Mouse (Mus musculus) heart, adult 2 months (tissue): ENCODE data around the gene Hyal3. TPM values are rescaled to one million over a fixed set of nuclear protein-coding genes. Genes with fewer than 3 reads are reported as not detected.

Experiments
- DNase-seq, 2 experiments: peaks; one replicate each; pipeline ENCODE4 v3.0.0; 2021
- H3K27ac ChIP-seq: fragments of 200-600 bp; 2 replicates; pipeline ENCODE4 v1.8.1; 2022
- H3K27me3 ChIP-seq: fragments of 200-500 bp; 2 replicates; pipeline ENCODE4 v1.6.1; 2012; ENCODE audit warnings: mild to moderate bottlenecking, low read length, inconsistent platforms, mixed read lengths; ENCODE audit not compliant: control insufficient read depth, insufficient read depth
- H3K36me3 ChIP-seq: fragments of 200-500 bp; 2 replicates; pipeline ENCODE4 v1.6.1; 2012; ENCODE audit warnings: low read length, inconsistent platforms; ENCODE audit not compliant: control insufficient read depth, insufficient read depth
- H3K4me1 ChIP-seq: fragments of 200-500 bp; 2 replicates; pipeline ENCODE4 v1.6.1; 2011; ENCODE audit warnings: low read length; ENCODE audit not compliant: control insufficient read depth, insufficient read depth
- H3K4me3 ChIP-seq: fragments of 200-600 bp; 2 replicates; pipeline ENCODE4 v1.8.1; 2022
- H3K79me2 ChIP-seq: fragments of 200-500 bp; replicated peaks from 2 replicates; pipeline ENCODE4 v1.6.1; 2012; ENCODE audit warnings: mild to moderate bottlenecking, inconsistent platforms, low read length, moderate library complexity, mixed read lengths; ENCODE audit not compliant: control insufficient read depth, insufficient read depth
- H3K9ac ChIP-seq: fragments of 200-500 bp; 2 replicates; pipeline ENCODE4 v1.6.1; 2012; ENCODE audit warnings: low read depth, mild to moderate bottlenecking, control low read depth, inconsistent platforms, low read length, mixed read lengths
- CTCF ChIP-seq: fragments of 200-600 bp; IDR thresholded peaks from 2 replicates; pipeline ENCODE4 v1.8.1; 2022; ENCODE audit warnings: antibody characterized with exemption, mild to moderate bottlenecking, moderate library complexity
- EP300 ChIP-seq: fragments of 200-500 bp; IDR thresholded peaks from 2 replicates; pipeline ENCODE4 v1.6.1; 2011; ENCODE audit warnings: low read depth, low read length, control low read depth; ENCODE audit not compliant: insufficient read depth
- POLR2A ChIP-seq: fragments of 200-500 bp; IDR thresholded peaks from 2 replicates; pipeline ENCODE4 v1.6.1; 2011; ENCODE audit warnings: mild to moderate bottlenecking, low read depth, low read length, control low read depth; ENCODE audit not compliant: insufficient read depth
- WGBS: fragments of 180-500 bp; shearing (Covaris S2); methylation state at CpG from one replicate; pipeline ENCODE4 v1.1.7; 2018; 5-methylcytosine and 5-hydroxymethylcytosine counted together
- intact Hi-C: fragments of 180-260 bp; cut with DNase I; formaldehyde crosslinking; loops from one replicate; pipeline ENCODE4 v1.15.1; 2025
- polyA plus RNA-seq: library from polyadenylated mRNA; depleted of rRNA; stranded (reverse); fragments of >200 nt; gene quantifications from 2 replicates; pipeline ENCODE4 v1.2.3, GENCODE M21; 2012
- total RNA-seq, 2 experiments: library from RNA; stranded (reverse); gene quantifications; 2 replicates each; pipeline ENCODE4 v1.2.3; 2021

Gene Hyal3
- total and polyA plus RNA-seq, 3 experiments = 0.29 to 0.34 (median 0.31) TPM

- intact Hi-C loops = loop anchor here (2.0 to 5.0 kb wide), 2 partner anchors 65 to 78 kb away; no protein-coding TSS in a partner anchor
- Histone ChIP-seq H3K27me3 (no peaks in the 10 kb centered on the region), H3K79me2 (no peaks in the 10 kb centered on the region), H3K9ac (no peak overlapping the region), H3K4me3 (peak overlapping the region; percentile 79), H3K27ac (peak overlapping the region; percentile 95), H3K36me3 (peaks cover 6% of the 10 kb centered on the region), H3K4me1 (peaks cover 17% of the 10 kb centered on the region)
- DNase-seq = peak; percentile 67 to 85
- WGBS = 19% methylated on average over 3 of the region's 3 CpGs
- peak; percentile 43 for TF ChIP-seq CTCF
- peak; percentile 100 for TF ChIP-seq EP300
- peak; percentile 67; the same call in 1 of the 2 replicates for TF ChIP-seq POLR2A
Measured at GRCm38 (mm10) chr9:107566855-107567254, 13.8 kb upstream of the Hyal3 start.

DNA sequence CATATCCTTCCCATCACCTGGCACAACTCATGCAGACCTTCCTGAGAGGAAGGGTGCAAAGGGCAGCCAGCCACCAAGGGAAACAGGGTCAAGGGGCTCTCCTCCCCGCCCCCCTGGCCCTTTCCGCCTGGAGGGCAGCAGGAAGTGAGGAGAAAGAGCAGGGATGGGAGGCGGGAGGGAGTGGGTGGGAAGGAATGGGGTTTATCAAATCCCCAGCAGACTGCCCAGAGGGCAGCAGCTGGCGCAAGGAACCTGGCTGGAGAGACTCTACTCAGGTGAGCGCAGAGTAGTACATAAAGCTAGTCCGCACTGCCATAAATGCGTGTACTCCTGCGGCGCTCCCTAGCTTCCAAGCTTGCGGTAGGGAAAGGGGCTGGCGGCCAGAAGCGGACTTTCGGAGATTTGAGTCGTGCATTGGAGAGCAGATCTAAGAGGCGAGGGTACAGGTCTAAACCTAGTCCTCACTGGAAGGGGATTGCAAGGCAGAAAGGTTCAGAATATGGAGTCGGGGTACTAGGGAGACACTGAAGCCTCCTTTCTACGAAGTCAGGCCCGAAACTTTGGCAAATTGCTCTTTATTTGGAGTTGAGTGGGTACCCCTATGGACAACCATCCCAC is 12.8 kb upstream of the Hyal3 start, which contains the start of gene Hyal2:
Gene Hyal2 (plus strand): TSS at position 244 of the 618 bp plus-strand sequence.
- peak within 1 kb of the TSS; percentile 79 for H3K4me3 ChIP-seq
- WGBS = 32% methylated on average over 18 of the region's 18 CpGs
- TF ChIP-seq CTCF = no peak
- 0 out of 2 replicates have a peak, but pooled peaks have one; percentile 12 for TF ChIP-seq EP300
- H3K79me2 ChIP-seq = no peaks in the 10 kb centered on the region
- peak within 1 kb of the TSS; percentile 55 for H3K9ac ChIP-seq
- H3K27me3 ChIP-seq = no peaks in the 10 kb centered on the region
- peaks cover 21% of the 10 kb centered on the region for H3K4me1 ChIP-seq
- intact Hi-C loops = loop anchor here (2.0 to 5.0 kb wide), 3 partner anchors 13 to 77 kb away; no protein-coding TSS in a partner anchor
- DNase-seq = peak; percentile 70
- H3K27ac ChIP-seq = peak within 1 kb of the TSS; percentile 95
- H3K36me3 ChIP-seq = no peaks in the 10 kb centered on the region

DNA sequence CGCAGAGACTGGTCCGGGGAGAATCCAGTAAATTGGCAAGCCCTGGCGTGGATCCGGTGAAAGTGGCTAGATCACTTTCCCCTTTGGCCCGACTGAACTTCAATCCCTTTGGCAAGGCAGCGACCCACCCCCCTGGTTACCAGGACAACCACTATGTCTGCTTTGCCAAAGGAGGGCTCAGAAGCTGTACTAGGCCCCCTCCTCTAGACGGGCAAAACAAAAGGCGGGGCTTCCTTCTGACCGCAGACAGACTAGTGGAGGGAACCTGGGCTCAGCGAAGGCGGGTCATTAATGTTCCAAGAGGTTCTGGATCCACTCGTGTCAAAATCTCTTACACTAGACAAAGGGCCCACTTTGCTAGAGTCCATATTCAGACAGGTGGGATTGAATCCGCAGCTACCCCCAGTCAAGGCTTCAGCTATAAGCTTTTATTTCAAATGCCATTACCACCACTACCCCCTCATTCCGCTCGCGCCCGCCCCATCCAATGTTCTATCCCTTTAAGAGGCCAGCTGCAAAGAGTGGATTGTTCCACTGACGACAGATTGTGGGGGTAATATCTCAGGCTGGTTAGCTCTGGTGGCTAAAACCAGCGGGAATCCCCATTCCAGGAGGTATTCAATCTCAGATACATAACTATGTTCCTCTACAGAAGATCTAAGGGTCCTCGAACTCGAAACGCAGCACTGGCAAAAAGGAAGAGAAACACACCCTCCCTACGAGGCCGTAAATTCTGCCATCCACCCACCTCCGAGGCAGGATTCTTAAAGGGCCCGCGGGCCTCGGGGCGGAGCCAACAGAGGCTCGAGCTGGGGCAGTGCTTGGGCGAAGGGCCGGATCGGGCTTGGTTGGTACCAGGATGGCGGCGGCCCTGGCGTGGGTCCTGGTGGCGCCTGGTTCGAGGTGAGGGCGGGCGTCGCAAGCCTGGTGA is 12.0 kb upstream of the Hyal3 start:
- 0 out of 2 replicates have a peak, but pooled peaks have one; percentile 31 for TF ChIP-seq EP300
- no peak for TF ChIP-seq CTCF
- TF ChIP-seq POLR2A = peak; percentile 72; the same call in 1 of the 2 replicates
- Histone ChIP-seq H3K36me3 (no peaks in the 10 kb centered on the region), H3K4me3 (peak overlapping the region; percentile 79), H3K27ac (peak overlapping the region; percentile 95), H3K79me2 (no peaks in the 10 kb centered on the region), H3K27me3 (no peaks in the 10 kb centered on the region), H3K9ac (peak overlapping the region; percentile 79), H3K4me1 (peaks cover 21% of the 10 kb centered on the region)
- WGBS = under 1% methylated on average over 41 of the region's 41 CpGs
- intact Hi-C loops = loop anchor here (2.0 to 5.0 kb wide), 2 partner anchors 14 to 64 kb away; no protein-coding TSS in a partner anchor
- peak; percentile 88 to 91 for DNase-seq

- H3K9ac ChIP-seq = peak overlapping the region; percentile 79
- intact Hi-C loops = loop anchor here (2.0 to 5.0 kb wide), 2 partner anchors 14 to 63 kb away; no protein-coding TSS in a partner anchor
- WGBS = 1% methylated on average over 23 of the region's 23 CpGs
- DNase-seq = no peak
- H3K36me3 ChIP-seq = no peaks in the 10 kb centered on the region
- H3K4me1 ChIP-seq = peaks cover 16% of the 10 kb centered on the region
- H3K4me3 ChIP-seq = peak overlapping the region; percentile 79
- no peaks in the 10 kb centered on the region for H3K27me3 ChIP-seq
- no peaks in the 10 kb centered on the region for H3K79me2 ChIP-seq
- H3K27ac ChIP-seq = peak overlapping the region; percentile 95
- no peak for TF ChIP-seq CTCF
- TF ChIP-seq POLR2A = 0 out of 2 replicates have a peak, but pooled peaks have one; percentile 36
- no peak for TF ChIP-seq EP300
Measured at GRCm38 (mm10) chr9:107569270-107569669, 11.3 kb upstream of the Hyal3 start.

GRCm38 (mm10) chr9:107570016-107570415 is 10.6 kb upstream of the Hyal3 start:
- no peak for DNase-seq
- intact Hi-C loops = no loop called here
- H3K36me3 ChIP-seq = no peaks in the 10 kb centered on the region
- H3K79me2 ChIP-seq = no peaks in the 10 kb centered on the region
- H3K9ac ChIP-seq = peak overlapping the region; percentile 79
- peaks cover 14% of the 10 kb centered on the region for H3K4me1 ChIP-seq
- 46% methylated on average over 13 of the region's 13 CpGs for WGBS
- no peaks in the 10 kb centered on the region for H3K27me3 ChIP-seq
- TF ChIP-seq EP300 (no peak), CTCF (no peak), POLR2A (no peak)
- peak overlapping the region; percentile 79 for H3K4me3 ChIP-seq
- H3K27ac ChIP-seq = peak overlapping the region; percentile 95
